Mouse (Mus musculus): ENCODE data around the gene Olfr1298. TPM values are rescaled to one million over a fixed set of nuclear protein-coding genes. Genes with fewer than 3 reads are reported as not detected.

The Olfr1298 gene
- polyA plus RNA-seq (2016; fragmentation: Nextera tagmentation; extraction: Ambion mirVana): not detected in 2 replicates

DNA sequence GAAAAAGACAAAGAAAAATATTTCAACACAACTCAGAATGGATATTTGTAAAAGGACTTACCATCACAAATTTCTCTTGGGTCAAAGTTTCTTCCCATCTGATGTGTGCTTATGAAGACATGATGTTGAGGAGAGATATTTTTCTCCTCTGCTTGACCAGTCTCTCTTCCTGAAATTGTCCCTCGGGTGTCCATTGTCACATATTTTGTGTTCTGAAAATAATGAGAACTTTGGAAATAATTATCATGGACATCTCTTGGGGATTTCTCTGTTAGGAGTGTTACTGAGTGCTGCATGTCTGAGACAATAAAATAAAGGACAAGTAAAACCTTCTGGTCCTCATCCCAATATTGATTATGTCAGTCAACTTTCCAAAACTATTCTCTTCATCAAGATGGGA, at the start of gene Olfr1298:
Gene Olfr1298 (minus strand): TSS at position 101 of the 400 bp plus-strand sequence.
- no peaks in the 10 kb centered on the region for H3K4me1 ChIP-seq
- no peaks in the 10 kb centered on the region for H3K27me3 ChIP-seq
- H3K27ac ChIP-seq (replicated peaks): no peak within 1 kb of the TSS
- no peak within 1 kb of the TSS for H3K4me2 ChIP-seq (replicated peaks)
- H3K9ac ChIP-seq (replicated peaks): no peak within 1 kb of the TSS
- WGBS: 79% methylated on average over 1 of the region's 1 CpGs
- no peaks in the 10 kb centered on the region for H3K9me3 ChIP-seq
- H3K4me3 ChIP-seq: no peak within 1 kb of the TSS
- H3K36me3 ChIP-seq: no peaks in the 10 kb centered on the region
- no peak for ATAC-seq (ENCODE audit: low FRiP score, low read depth)

DNA sequence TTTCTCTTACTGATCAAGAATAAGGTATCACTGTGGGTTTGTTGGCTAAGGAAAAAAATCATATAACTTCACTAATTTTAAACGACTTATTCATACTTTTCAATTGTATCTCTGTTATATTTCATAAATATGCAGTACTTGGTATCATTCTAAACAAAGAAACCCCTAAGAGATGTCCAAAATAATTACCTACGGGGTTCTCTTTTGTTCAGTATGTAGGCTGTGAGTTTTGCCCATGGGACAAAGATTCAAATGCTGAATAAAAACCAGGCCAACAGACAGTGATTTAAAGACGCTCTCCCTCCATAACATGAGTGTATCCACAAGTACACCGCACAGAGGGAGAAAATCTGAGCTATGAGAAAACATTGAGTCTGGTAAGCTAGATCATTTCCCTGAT, 12.1 kb upstream of the Olfr1298 start, which contains the start of gene Olfr1299:
Gene Olfr1299 (plus strand): TSS at position 301 of the 400 bp plus-strand sequence.
- WGBS: 79% methylated on average over 4 of the region's 4 CpGs
- H3K9me3 ChIP-seq: no peaks in the 10 kb centered on the region

DNA sequence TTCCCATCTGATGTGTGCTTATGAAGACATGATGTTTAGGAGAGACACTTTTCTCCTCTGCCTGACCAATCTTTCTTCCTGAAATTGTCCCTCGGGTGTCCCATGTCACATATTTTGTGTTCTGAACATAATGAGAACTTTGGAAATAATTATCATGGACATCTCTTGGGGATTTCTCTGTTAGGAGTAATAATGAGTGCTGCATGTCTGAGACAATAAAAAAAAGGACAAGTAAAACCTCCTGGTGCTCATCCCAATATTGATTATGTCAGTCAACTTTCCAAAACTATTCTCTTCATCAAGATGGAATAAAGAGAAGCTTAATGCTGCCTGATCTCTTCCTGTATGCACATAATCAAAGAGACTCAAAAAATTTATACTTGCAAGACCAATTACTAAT, 22.6 kb downstream of the Olfr1298 start, which contains the start of gene Olfr1297:
Gene Olfr1297 (minus strand): TSS at position 101 of the 400 bp plus-strand sequence.
- Histone ChIP-seq H3K9me3 (no peaks in the 10 kb centered on the region), H3K36me3 (no peaks in the 10 kb centered on the region), H3K4me2 (replicated peaks) (no peak within 1 kb of the TSS), H3K27ac (replicated peaks) (no peak within 1 kb of the TSS), H3K4me1 (no peaks in the 10 kb centered on the region), H3K9ac (replicated peaks) (no peak within 1 kb of the TSS), H3K4me3 (no peak within 1 kb of the TSS), H3K27me3 (no peaks in the 10 kb centered on the region)
- 71% methylated on average over 1 of the region's 1 CpGs for WGBS
- no peak for ATAC-seq (ENCODE audit: low FRiP score, low read depth)

More for the DNA sequence above, 12.1 kb upstream of the Olfr1298 start, which contains the start of gene Olfr1299:
- H3K36me3 ChIP-seq: no peaks in the 10 kb centered on the region
- no peaks in the 10 kb centered on the region for H3K27me3 ChIP-seq
- no peaks in the 10 kb centered on the region for H3K4me1 ChIP-seq
- no peak within 1 kb of the TSS for H3K4me3 ChIP-seq
- H3K9ac ChIP-seq (replicated peaks): no peak within 1 kb of the TSS
- ATAC-seq (ENCODE audit: low FRiP score, low read depth): no peak
- H3K4me2 ChIP-seq (replicated peaks): no peak within 1 kb of the TSS
- H3K27ac ChIP-seq (replicated peaks): no peak within 1 kb of the TSS

Other genes starting within 250 kb of the Olfr1298 start
- not detected in 2 replicates for gene Olfr1286, start 226.1 kb downstream of the Olfr1298 start, polyA plus RNA-seq (2016; fragmentation: Nextera tagmentation; extraction: Ambion mirVana)
- gene Olfr1287, start 200.1 kb downstream of the Olfr1298 start, polyA plus RNA-seq (2016; fragmentation: Nextera tagmentation; extraction: Ambion mirVana): not detected in 2 replicates
- not detected in 2 replicates for gene Olfr1288, start 175.1 kb downstream of the Olfr1298 start, polyA plus RNA-seq (2016; fragmentation: Nextera tagmentation; extraction: Ambion mirVana)
- not detected in 2 replicates for gene Olfr1289, start 168.4 kb downstream of the Olfr1298 start, polyA plus RNA-seq (2016; fragmentation: Nextera tagmentation; extraction: Ambion mirVana)
- gene Olfr1290, start 155.4 kb downstream of the Olfr1298 start, polyA plus RNA-seq (2016; fragmentation: Nextera tagmentation; extraction: Ambion mirVana): not detected in 2 replicates
- not detected in 2 replicates for gene Olfr1291-ps1, start 152.0 kb downstream of the Olfr1298 start, polyA plus RNA-seq (2016; fragmentation: Nextera tagmentation; extraction: Ambion mirVana)
- gene Olfr1293-ps, start 124.0 kb downstream of the Olfr1298 start, polyA plus RNA-seq (2016; fragmentation: Nextera tagmentation; extraction: Ambion mirVana): not detected in 2 replicates
- gene Olfr1294, start 108.9 kb downstream of the Olfr1298 start, polyA plus RNA-seq (2016; fragmentation: Nextera tagmentation; extraction: Ambion mirVana): not detected in 2 replicates
- not detected in 2 replicates for gene Olfr1295, start 79.5 kb downstream of the Olfr1298 start, polyA plus RNA-seq (2016; fragmentation: Nextera tagmentation; extraction: Ambion mirVana)
- not detected in 2 replicates for gene Olfr1297, start 22.7 kb downstream of the Olfr1298 start, polyA plus RNA-seq (2016; fragmentation: Nextera tagmentation; extraction: Ambion mirVana)
- not detected in 2 replicates for gene Olfr1299, start 12.2 kb upstream of the Olfr1298 start, polyA plus RNA-seq (2016; fragmentation: Nextera tagmentation; extraction: Ambion mirVana)
- gene Olfr1301, start 101.8 kb upstream of the Olfr1298 start, polyA plus RNA-seq (2016; fragmentation: Nextera tagmentation; extraction: Ambion mirVana): not detected in 2 replicates
- gene Olfr1302, start 128.2 kb upstream of the Olfr1298 start, polyA plus RNA-seq (2016; fragmentation: Nextera tagmentation; extraction: Ambion mirVana): not detected in 2 replicates
- not detected in 2 replicates for gene Olfr1303, start 171.1 kb upstream of the Olfr1298 start, polyA plus RNA-seq (2016; fragmentation: Nextera tagmentation; extraction: Ambion mirVana)
- not detected in 2 replicates for gene Olfr1305, start 227.9 kb upstream of the Olfr1298 start, polyA plus RNA-seq (2016; fragmentation: Nextera tagmentation; extraction: Ambion mirVana)

All from midbrain, embryonic 12.5 days (tissue).